Mouse (Mus musculus) NIH3T3 (cell line): ENCODE results near the gene 1700001J03Rik.
"Not testable (repeated sequence)": the region's sequence is repeated elsewhere in the genome, so short reads cannot be mapped to it uniquely, and the experiment has no call there.

ENCODE experiments used
- DNase-seq: peaks from one replicate; pipeline ENCODE4 v3.0.0-alpha.2; 2012; ENCODE audit warnings: low read depth

The 1700001J03Rik gene

GRCm38 (mm10) chr5:146188144-146188543, 3.0 kb upstream of the 1700001J03Rik start:
- no peak for DNase-seq

DNA sequence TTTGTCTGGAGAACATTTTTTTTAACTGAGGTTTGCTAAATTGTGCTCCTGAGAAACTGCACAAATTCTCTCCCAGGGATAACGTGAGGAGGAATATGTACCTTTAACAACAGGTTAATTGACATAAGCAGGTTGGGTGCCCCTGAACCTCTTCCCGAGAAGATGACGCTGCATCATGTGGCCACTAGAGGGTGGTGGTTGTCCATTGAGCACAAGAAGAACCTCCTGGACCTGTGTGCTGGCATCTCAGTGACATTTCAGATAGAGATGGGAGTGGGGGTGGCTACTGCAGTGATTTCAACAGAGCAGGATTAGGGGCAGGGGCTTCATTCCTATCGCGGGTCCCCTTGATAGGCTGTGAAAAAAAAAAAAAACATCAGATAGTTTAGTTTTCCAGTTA, 2.3 kb upstream of the 1700001J03Rik start:
- not testable (repeated sequence) for DNase-seq

DNA sequence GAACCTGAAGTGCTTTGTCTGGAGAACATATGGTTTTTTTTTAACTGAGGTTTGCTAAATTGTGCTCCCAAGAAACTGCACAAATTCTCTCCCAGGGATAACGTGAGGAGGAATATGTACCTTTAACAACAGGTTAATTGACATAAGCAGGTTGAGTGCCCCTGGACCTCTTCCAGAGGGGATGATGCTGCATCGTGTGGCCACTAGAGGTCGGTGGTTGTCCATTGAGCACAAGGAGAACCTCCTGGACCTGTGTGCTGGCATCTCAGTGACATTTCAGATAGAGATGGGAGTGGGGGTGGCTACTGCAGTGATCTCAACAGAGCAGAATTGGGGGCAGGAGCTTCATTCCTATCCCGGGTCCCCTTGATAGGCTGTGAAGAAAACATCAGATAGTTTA, 12.4 kb downstream of the 1700001J03Rik start:
- peak; percentile 29 for DNase-seq

DNA sequence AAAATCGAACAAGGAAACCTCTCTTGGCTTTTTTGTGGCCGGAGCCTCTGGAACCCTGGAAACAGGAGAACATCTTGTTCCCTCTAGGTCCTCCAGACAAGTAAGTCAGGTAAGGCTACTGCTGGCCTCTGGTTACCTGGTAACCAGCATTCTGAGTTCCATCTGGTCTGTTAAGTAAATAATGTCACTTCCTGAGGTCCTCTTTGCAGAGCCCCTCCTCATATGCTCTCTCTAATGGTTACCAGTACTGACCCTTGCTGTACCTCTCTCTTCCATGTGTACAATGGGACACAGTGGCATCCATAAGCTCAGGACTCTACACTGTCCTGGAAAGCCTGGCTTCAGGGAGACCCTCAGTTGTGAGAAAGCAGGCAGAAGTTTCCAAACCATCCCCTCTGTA, 14.5 kb downstream of the 1700001J03Rik start, which contains the start of gene Gm6309:
Gene Gm6309, minus strand, starts transcription at position 101 of the 400 bp plus-strand sequence.
- DNase-seq: not testable (repeated sequence)

GRCm38 (mm10) chr5:146160439-146160838, 24.7 kb downstream of the 1700001J03Rik start, which contains the start of gene Gm5565:
Gene Gm5565, minus strand, starts transcription at chr5:146160539.
- not testable (repeated sequence) for DNase-seq

DNA sequence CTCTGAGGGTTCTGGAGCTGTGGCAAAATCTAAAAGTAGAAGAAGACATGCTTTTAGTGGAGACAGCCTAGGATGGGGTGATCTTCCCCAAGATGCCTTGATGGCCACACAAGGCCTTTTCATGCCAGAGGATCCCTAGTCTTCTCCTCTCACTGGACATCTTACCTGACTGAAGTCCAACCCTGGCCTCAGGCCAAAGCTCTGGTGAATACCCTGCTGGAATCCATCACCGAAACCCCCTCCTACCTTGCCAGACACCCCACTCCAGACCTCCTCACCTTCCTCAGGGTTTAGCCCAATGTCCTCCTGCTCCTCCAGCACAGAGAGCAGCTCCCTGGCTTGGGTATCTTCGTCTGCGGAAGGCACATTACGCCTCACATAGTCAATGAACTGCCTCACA, 26.8 kb downstream of the 1700001J03Rik start:
- not testable (repeated sequence) for DNase-seq

GRCm38 (mm10) chr5:146150454-146150853, 34.6 kb downstream of the 1700001J03Rik start:
- DNase-seq: no peak

DNA sequence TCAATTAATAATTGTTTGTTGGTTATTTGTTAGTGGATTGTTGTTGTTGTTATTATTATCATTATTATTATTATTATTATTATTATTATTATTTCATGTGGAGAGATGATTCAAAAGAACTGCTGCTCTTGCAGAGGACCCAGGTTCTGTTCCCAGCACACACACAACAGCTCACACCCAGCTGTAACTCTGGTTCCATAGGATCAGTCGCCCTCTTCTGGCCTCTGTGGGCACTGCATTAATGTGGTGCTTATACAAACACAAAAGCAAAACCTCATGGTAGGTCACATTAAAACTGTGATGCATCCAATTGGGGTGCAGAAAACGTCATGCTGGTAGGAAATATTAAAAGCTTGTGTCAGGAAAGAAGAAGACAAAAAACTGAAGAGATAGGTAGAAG, 37.2 kb downstream of the 1700001J03Rik start:
- DNase-seq: peak; percentile 41
